Mouse (Mus musculus) ES-E14 (cell line): ENCODE measurements around the gene Clrn2. TPM values are rescaled to one million over a fixed set of nuclear protein-coding genes. Genes with fewer than 3 reads are reported as not detected.
A peak's percentile ranks its signal among the peaks of the same experiment; 100 is the strongest.

Source experiments
- DNase-seq: peaks from one replicate; pipeline ENCODE4 v3.0.0-alpha.2; 2013; ENCODE audit warnings: low read depth, low spot score
- H3K27ac ChIP-seq: 2 replicates; pipeline ENCODE4 v1.5.1; 2012; ENCODE audit warnings: low read depth, mild to moderate bottlenecking, low read length, moderate library complexity, mixed read lengths; ENCODE audit not compliant: poor library complexity, insufficient read depth, severe bottlenecking
- H3K36me3 ChIP-seq: 2 replicates; pipeline ENCODE4 v1.6.1; 2012; ENCODE audit warnings: mild to moderate bottlenecking, low read length, moderate library complexity, mixed read lengths; ENCODE audit not compliant: control insufficient read depth, poor library complexity, insufficient read depth, severe bottlenecking
- H3K4me1 ChIP-seq, 2 experiments: fragments of 150-350 bp in 1 of 2; sonication (generic) in 1 of 2; 2 replicates each; pipeline ENCODE4 v1.6.1; 2012; ENCODE audit warnings: low read length in 2 of 2, mild to moderate bottlenecking in 1 of 2, mixed read lengths in 1 of 2; ENCODE audit not compliant: control insufficient read depth in 2 of 2, insufficient read depth in 2 of 2, poor library complexity in 1 of 2
- H3K4me3 ChIP-seq, 2 experiments: fragments of 150-350 bp in 1 of 2; sonication (generic) in 1 of 2; 2 replicates each; pipeline ENCODE4 v1.5.1; 2012; ENCODE audit warnings: low read length in 2 of 2, low read depth in 1 of 2, mild to moderate bottlenecking in 1 of 2, mixed read lengths in 1 of 2; ENCODE audit not compliant: insufficient read depth in 1 of 2, poor library complexity in 1 of 2, severe bottlenecking in 1 of 2
- H3K9ac ChIP-seq: 2 replicates; pipeline ENCODE4 v1.6.1; 2012; ENCODE audit warnings: low read depth, mild to moderate bottlenecking, low read length, mixed read lengths; ENCODE audit not compliant: poor library complexity, insufficient read depth, severe bottlenecking
- H3K9me3 ChIP-seq: fragments of 150-350 bp; sonication (generic); 2 replicates; pipeline ENCODE4 v1.6.1; 2012; ENCODE audit warnings: low read depth, mild to moderate bottlenecking, low read length; ENCODE audit not compliant: control insufficient read depth, insufficient read depth
- CHD2 ChIP-seq: IDR thresholded peaks from 2 replicates; pipeline ENCODE4 v1.6.1; 2014; ENCODE audit warnings: mild to moderate bottlenecking, low read depth, low read length, inconsistent platforms
- HCFC1 ChIP-seq: IDR thresholded peaks from 2 replicates; pipeline ENCODE4 v1.6.1; 2012; ENCODE audit warnings: low read length, inconsistent platforms, borderline replicate concordance; ENCODE audit not compliant: insufficient read depth
- MAFK ChIP-seq: IDR thresholded peaks from 2 replicates; pipeline ENCODE4 v1.6.1; 2014; ENCODE audit warnings: mild to moderate bottlenecking, low read depth, low read length, inconsistent platforms; ENCODE audit not compliant: insufficient read depth
- ZC3H11A ChIP-seq: IDR thresholded peaks from 2 replicates; pipeline ENCODE4 v1.6.1; 2012; ENCODE audit warnings: low read depth, mild to moderate bottlenecking, inconsistent platforms, low read length, borderline replicate concordance
- ZNF384 ChIP-seq: IDR thresholded peaks from 2 replicates; pipeline ENCODE4 v1.6.1; 2012; ENCODE audit warnings: low read depth, low read length, inconsistent platforms
- in situ Hi-C, 2 experiments: fragments of 600-800 bp; cut with MboI; formaldehyde crosslinking; loops; one replicate each; pipeline ENCODE4 v1.15.1; 2025; ENCODE audit warnings: low sequenced_read_pairs in 2 of 2, inconsistent platforms in 1 of 2; ENCODE audit not compliant: unreplicated experiment in 2 of 2
- total RNA-seq: library from RNA; depleted of rRNA; stranded (reverse); fragments of 300-350 nt; gene quantifications from 2 replicates; pipeline ENCODE4 v1.2.3, GENCODE M21; 2012

Gene Clrn2
- total RNA-seq, 1 experiment, result not detected

- in situ Hi-C loops, result no loop called here
- TF ChIP-seq CHD2, result no peak
- TF ChIP-seq ZNF384, result no peak
- no peak for TF ChIP-seq HCFC1
- TF ChIP-seq MAFK, result no peak
- no peak for TF ChIP-seq ZC3H11A
- H3K9me3 ChIP-seq, result no peaks in the 10 kb centered on the region
- H3K36me3 ChIP-seq, result peaks cover 5% of the 10 kb centered on the region
- H3K4me3 ChIP-seq, result no peak overlapping the region
- no peak for DNase-seq
- H3K9ac ChIP-seq, result no peak overlapping the region
- no peak overlapping the region for H3K27ac ChIP-seq
- peaks cover 5% of the 10 kb centered on the region in 2 experiments for H3K4me1 ChIP-seq
Measured at GRCm38 (mm10) chr5:45491776-45492175, 38.2 kb downstream of the Clrn2 start.

GRCm38 (mm10) chr5:45493191-45494092 lies 39.9 kb downstream of the Clrn2 start, which contains the start of gene Lap3:
Gene Lap3, plus strand, starts transcription at chr5:45493374.
- Histone ChIP-seq H3K4me1 (peaks cover 5 to 10% of the 10 kb centered on the region in 2 experiments), H3K9me3 (no peaks in the 10 kb centered on the region), H3K4me3 (peak within 1 kb of the TSS; percentile 87 to 92), H3K9ac (peak within 1 kb of the TSS; percentile 95), H3K36me3 (peaks cover 17% of the 10 kb centered on the region), H3K27ac (peak within 1 kb of the TSS; percentile 45; the same call in 1 of the 2 replicates)
- peak; percentile 92 for DNase-seq
- in situ Hi-C loops, result no loop called here
- TF ChIP-seq HCFC1 (no peak; the same call in 1 of the 2 replicates), ZC3H11A (no peak), ZNF384 (no peak), CHD2 (no peak)

- Histone ChIP-seq H3K27ac (no peak overlapping the region), H3K9me3 (no peaks in the 10 kb centered on the region), H3K4me3 (peak overlapping the region; percentile 87 to 92), H3K36me3 (peaks cover 23% of the 10 kb centered on the region), H3K4me1 (peaks cover 5 to 10% of the 10 kb centered on the region in 2 experiments), H3K9ac (peak overlapping the region; percentile 95)
- no peak for TF ChIP-seq ZC3H11A
- TF ChIP-seq CHD2, result no peak
- no peak for TF ChIP-seq ZNF384
- no peak for TF ChIP-seq HCFC1
- DNase-seq, result no peak
- in situ Hi-C loops, result no loop called here
Measured at GRCm38 (mm10) chr5:45494093-45494755, 40.7 kb downstream of the Clrn2 start.

GRCm38 (mm10) chr5:45495429-45495975 lies 42.0 kb downstream of the Clrn2 start:
- Histone ChIP-seq H3K4me3 (peak overlapping the region; percentile 87 to 92), H3K9ac (peak overlapping the region; percentile 26; the same call in 1 of the 2 replicates), H3K9me3 (no peaks in the 10 kb centered on the region), H3K27ac (peak overlapping the region; percentile 92), H3K4me1 (peaks cover 5 to 10% of the 10 kb centered on the region in 2 experiments), H3K36me3 (peaks cover 32% of the 10 kb centered on the region)
- no peak for TF ChIP-seq HCFC1
- no peak for TF ChIP-seq MAFK
- TF ChIP-seq CHD2, result 0 out of 2 replicates have a peak, but pooled peaks have one; percentile 32
- in situ Hi-C loops, result no loop called here
- DNase-seq, result peak; percentile 65
